ENCODE assay signal across 19 mouse cellular contexts in the genomic region with DNA sequence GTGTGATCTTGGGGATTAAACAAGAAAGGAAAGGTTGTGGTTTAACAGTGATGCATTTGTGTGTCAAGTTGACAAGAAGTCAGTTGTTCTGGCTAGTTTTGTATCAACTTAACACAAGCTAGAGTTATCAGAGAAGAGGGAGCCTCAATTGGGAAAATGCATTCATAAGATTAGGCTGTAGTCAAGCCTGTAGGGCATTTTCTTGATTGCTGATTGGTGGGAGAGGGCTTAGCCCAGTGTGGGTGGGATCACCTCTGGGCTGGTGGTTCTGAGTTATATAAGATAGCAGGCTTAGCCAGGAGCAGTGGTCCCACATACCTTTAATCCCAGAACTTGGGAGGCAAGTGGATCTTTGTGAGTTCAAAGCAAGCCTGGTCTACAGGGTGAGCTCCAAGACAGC. TPM values are rescaled to one million over a fixed set of nuclear protein-coding genes. Genes with fewer than 3 reads are reported as not detected.
A peak's percentile ranks its signal among the peaks of the same experiment; 100 is the strongest.
DNase-seq lines count a peak whose midpoint lies in the region; ATAC-seq and TF ChIP-seq lines count a peak whose summit lies in the region.
"Had no signal": no experiment of that assay in that cellular context is flagged by ENCODE, and none has a peak within 500 bp of the region (broad histone marks: within the 10 kb centered on the region; RNA-seq: fewer than 3 reads in every experiment).

No protein-coding gene starts in this region.

- no peaks in the 10 kb centered on the region for H3K79me2 ChIP-seq in CH12.LX (replicated peaks; ENCODE audit: control insufficient read depth, extremely low read depth, insufficient read depth, poor library complexity, severe bottlenecking)

- no peak overlapping the region for H3K4me3 ChIP-seq in CH12.LX (replicated peaks in 1 of 3; ENCODE audit: low read depth in 2 of 3, low read length in 2 of 3, poor library complexity in 1 of 3)
- H3K4me3 ChIP-seq in liver, embryonic 14.5 days (ENCODE audit: insufficient read depth in 1 of 2, low read depth in 2 of 2, low read length in 2 of 2): no peak overlapping the region
- no peak overlapping the region for H3K4me3 ChIP-seq in forebrain, embryonic 13.5 days
- H3K4me3 ChIP-seq in cerebellum, adult 2 months (replicated peaks; ENCODE audit: insufficient read depth, low read depth, low read length): no peak overlapping the region
- H3K4me3 ChIP-seq: embryonic facial prominence, embryonic 12.5 days; heart, embryonic 12.5 days; hindbrain, embryonic 10.5 days; hindbrain, embryonic 15.5 days had no signal

- TF ChIP-seq RAD21 in CH12.LX (IDR thresholded peaks at IDR 0.05; ENCODE audit: low read depth, low read length): no peak

- H3K27ac ChIP-seq in CH12.LX (ENCODE audit: insufficient read depth, low read depth): no peak overlapping the region
- H3K27ac ChIP-seq in liver, embryonic 14.5 days: peak overlapping the region; percentile 32; the same call in 1 of the 2 replicates
- H3K27ac ChIP-seq in forebrain, embryonic 13.5 days: no peak overlapping the region
- H3K27ac ChIP-seq in cerebellum, adult 2 months (ENCODE audit: insufficient read depth, low read length): no peak overlapping the region
- H3K27ac ChIP-seq: embryonic facial prominence, embryonic 12.5 days; hindbrain, embryonic 10.5 days; hindbrain, embryonic 15.5 days had no signal

- no peak for DNase-seq in CH12.LX (ENCODE audit: extremely low read depth)
- peak; percentile 48 for DNase-seq in liver
- peak; percentile 37 to 50 (median 49) for DNase-seq in liver, embryonic 14.5 days (ENCODE audit: low read depth in 3 of 3, low spot score in 3 of 3)
- no peak for DNase-seq in adrenal gland, postnatal 4 days (ENCODE audit: low spot score in 2 of 2)
- DNase-seq in cerebellum, adult 2 months: no peak
- DNase-seq: adrenal gland, postnatal 14 days; cerebellum, adult 11 months; cerebellum, adult 9-10 months; cerebellum, postnatal 25 days; forebrain, postnatal 0 days; gastrocnemius, postnatal 25 days had no signal

- peaks cover 52 to 68% of the 10 kb centered on the region in 2 experiments for H3K36me3 ChIP-seq in CH12.LX (replicated peaks in 1 of 2; ENCODE audit: control insufficient read depth in 1 of 2, insufficient read depth in 1 of 2, low read length in 1 of 2)
- H3K36me3 ChIP-seq in liver, embryonic 14.5 days (replicated peaks; ENCODE audit: control insufficient read depth, insufficient read depth, low read depth): peaks cover 37% of the 10 kb centered on the region
- H3K36me3 ChIP-seq in forebrain, embryonic 13.5 days (ENCODE audit: poor library complexity, severe bottlenecking): peaks cover 65% of the 10 kb centered on the region

- no peaks in the 10 kb centered on the region for H3K27me3 ChIP-seq in CH12.LX (replicated peaks)
- H3K27me3 ChIP-seq in liver, embryonic 14.5 days (ENCODE audit: control insufficient read depth, insufficient read depth, low read length): no peaks in the 10 kb centered on the region
- H3K27me3 ChIP-seq in forebrain, embryonic 13.5 days: no peaks in the 10 kb centered on the region
- no peaks in the 10 kb centered on the region; the same call in 1 of the 2 replicates for H3K27me3 ChIP-seq in cerebellum, adult 2 months (ENCODE audit: control insufficient read depth, insufficient read depth, low read length)
- H3K27me3 ChIP-seq: embryonic facial prominence, embryonic 12.5 days; heart, embryonic 12.5 days; hindbrain, embryonic 15.5 days; Patski had no signal

- TF ChIP-seq POLR2A in CH12.LX (IDR thresholded peaks at IDR 0.05; ENCODE audit: low read depth, low read length): 0 out of 2 replicates have a peak, but pooled peaks have one; percentile 21
- TF ChIP-seq POLR2A in cerebellum, adult 2 months (IDR thresholded peaks at IDR 0.05; ENCODE audit: borderline replicate concordance, insufficient read depth, low read length): no peak

- peak; percentile 90 for ATAC-seq in liver, embryonic 14.5 days (ENCODE audit: insufficient read depth)
- ATAC-seq in megakaryocyte progenitor cell, adult 5-6 weeks (replicated peaks; ENCODE audit: poor library complexity): peak; percentile 70
- ATAC-seq in forebrain, embryonic 13.5 days: no peak
- ATAC-seq: activated CD4-positive, CD25-positive, alpha-beta regulatory T cell, adult 4 months; forebrain, postnatal 0 days; Patski had no signal

- dilution Hi-C loops in CH12.LX (cut with MboI; ENCODE audit: extremely low pct_ligation_motif_present, extremely low pct_unique_long_range_greater_than_20kb, low sequenced_read_pairs): no loop called here

- peaks cover 0 to 23% of the 10 kb centered on the region in 2 experiments; a peak in 2 of 4 replicates for H3K4me1 ChIP-seq in CH12.LX (ENCODE audit: control insufficient read depth in 1 of 2, insufficient read depth in 2 of 2)
- peaks cover 0 to 13% of the 10 kb centered on the region in 2 experiments; a peak in 2 of 4 replicates for H3K4me1 ChIP-seq in liver, embryonic 14.5 days (replicated peaks; ENCODE audit: control insufficient read depth in 2 of 2, insufficient read depth in 2 of 2, low read length in 1 of 2)
- H3K4me1 ChIP-seq in forebrain, embryonic 13.5 days: no peaks in the 10 kb centered on the region
- no peaks in the 10 kb centered on the region for H3K4me1 ChIP-seq in cerebellum, adult 2 months (ENCODE audit: control insufficient read depth, insufficient read depth, low read length)
- H3K4me1 ChIP-seq: embryonic facial prominence, embryonic 12.5 days; heart, embryonic 12.5 days; hindbrain, embryonic 10.5 days; hindbrain, embryonic 15.5 days had no signal

- TF ChIP-seq CTCF in CH12.LX (conservative IDR thresholded peaks at IDR 0.05 in 1 of 2, IDR thresholded peaks at IDR 0.05 in 1 of 2; ENCODE audit: low read depth in 2 of 2, low read length in 2 of 2): no peak
- TF ChIP-seq CTCF in liver, embryonic 14.5 days (IDR thresholded peaks at IDR 0.05; ENCODE audit: low read depth): no peak
- no peak for TF ChIP-seq CTCF in cerebellum, adult 2 months (IDR thresholded peaks at IDR 0.05; ENCODE audit: borderline replicate concordance, insufficient read depth, low read depth, low read length)

- H3K4me2 ChIP-seq in CH12.LX (ENCODE audit: insufficient read depth, low read depth, poor library complexity, severe bottlenecking): no peak overlapping the region
- peak overlapping the region; percentile 20; the same call in 1 of the 2 replicates for H3K4me2 ChIP-seq in liver, embryonic 14.5 days (ENCODE audit: low read depth)
- H3K4me2 ChIP-seq in forebrain, embryonic 13.5 days: no peak overlapping the region
- H3K4me2 ChIP-seq: embryonic facial prominence, embryonic 12.5 days; heart, embryonic 12.5 days; hindbrain, embryonic 15.5 days had no signal

- in situ Hi-C loops in CH12.LX (cut with MboI; ENCODE audit: low pct_ligation_motif_present, low pct_unique_long_range_greater_than_20kb, low sequenced_read_pairs): no loop called here

- peaks cover 2% of the 10 kb centered on the region for H3K9me3 ChIP-seq in CH12.LX (replicated peaks; ENCODE audit: low read length)
- H3K9me3 ChIP-seq in liver, embryonic 14.5 days (ENCODE audit: control insufficient read depth, low read length): no peaks in the 10 kb centered on the region
- H3K9me3 ChIP-seq in forebrain, embryonic 13.5 days (replicated peaks): no peaks in the 10 kb centered on the region
- H3K9me3 ChIP-seq: embryonic facial prominence, embryonic 12.5 days; hindbrain, embryonic 15.5 days had no signal

- H3K9ac ChIP-seq in CH12.LX (ENCODE audit: insufficient read depth, low read depth): no peak overlapping the region
- no peak overlapping the region for H3K9ac ChIP-seq in liver, embryonic 14.5 days (replicated peaks)
- no peak overlapping the region for H3K9ac ChIP-seq in forebrain, embryonic 13.5 days
- H3K9ac ChIP-seq: embryonic facial prominence, embryonic 12.5 days; forebrain, postnatal 0 days; heart, embryonic 12.5 days; hindbrain, embryonic 15.5 days had no signal

- TF ChIP-seq EP300 in CH12.LX (IDR thresholded peaks at IDR 0.05; ENCODE audit: low read length): no peak
- peak; percentile 67 for TF ChIP-seq EP300 in liver, embryonic 14.5 days (IDR thresholded peaks at IDR 0.05; ENCODE audit: low read depth)

TF ChIP-seq in CH12.LX, 34 proteins besides CTCF, POLR2A, EP300 and RAD21 (continues in another document):
- TF ChIP-seq ZC3H11A (IDR thresholded peaks at IDR 0.05; ENCODE audit: low read depth, low read length) (no peak), JUN (IDR thresholded peaks at IDR 0.05; ENCODE audit: insufficient read depth, low read depth, low read length) (no peak), CHD2 (IDR thresholded peaks at IDR 0.05; ENCODE audit: low read length) (no peak), CHD1 (IDR thresholded peaks at IDR 0.05; ENCODE audit: low read depth, low read length) (no peak), ETS1 (conservative IDR thresholded peaks at IDR 0.05; ENCODE audit: low read depth, low read length) (no peak), SMC3 (IDR thresholded peaks at IDR 0.05; ENCODE audit: low read depth, low read length) (no peak), GABPA (IDR thresholded peaks at IDR 0.05; ENCODE audit: insufficient replicate concordance, low read depth, low read length) (no peak), IRF4 (IDR thresholded peaks at IDR 0.05; ENCODE audit: low read depth, low read length) (no peak), HCFC1 (IDR thresholded peaks at IDR 0.05; ENCODE audit: low read depth, low read length) (no peak), ZKSCAN1 (IDR thresholded peaks at IDR 0.05; ENCODE audit: borderline replicate concordance, low read depth, low read length) (no peak)

RNA-seq across cellular contexts. Expression of gene Noc4l, which starts 6.8 kb away (rescaled TPM):
- total RNA-seq in CH12.LX (2012; rRNA removed) (50.7 and 69.3 TPM in 2 replicates), CH12.LX (2014; rRNA removed) (36.7 and 42.0 TPM in 2 replicates)
- polyA plus RNA-seq in CH12.LX (2012; ENCODE audit: insufficient read length, low read depth): 104 and 160 TPM in 2 replicates
- polyA plus RNA-seq in liver, embryonic 14.5 days (2012; rRNA removed): 56.0 and 61.8 TPM in 2 replicates
- polyA plus RNA-seq in liver, embryonic 14.5 days (2014; fragmentation: Nextera tagmentation; extraction: Ambion mirVana): 36.9 and 40.3 TPM in 2 replicates
- total RNA-seq in megakaryocyte progenitor cell, adult 5-6 weeks (2015): 33.4 and 34.3 TPM in 2 replicates
- total RNA-seq in megakaryocyte progenitor cell, adult 5-6 weeks (2017): 39.2 and 39.3 TPM in 2 replicates
- polyA plus RNA-seq in forebrain, embryonic 13.5 days (2015; fragmentation: Nextera tagmentation; extraction: Ambion mirVana): 47.2 and 57.8 TPM in 2 replicates
- 10 to 100 TPM; 27.0 to 29.3 TPM for total RNA-seq in adrenal gland, postnatal 4 days (2021)
- polyA plus RNA-seq in cerebellum, adult 2 months (2012; rRNA removed): 37.3 and 38.3 TPM in 2 replicates

RNA-seq across cellular contexts. Expression of gene Ddx51, which starts 6.9 kb away (rescaled TPM):
- 12.3 and 16.3 TPM in 2 replicates for total RNA-seq in CH12.LX (2012; rRNA removed)
- 11.8 and 13.7 TPM in 2 replicates for total RNA-seq in CH12.LX (2014; rRNA removed)
- 38.6 and 52.2 TPM in 2 replicates for polyA plus RNA-seq in CH12.LX (2012; ENCODE audit: insufficient read length, low read depth)
- 6.8 and 9.1 TPM in 2 replicates for polyA plus RNA-seq in liver, embryonic 14.5 days (2012; rRNA removed)
- polyA plus RNA-seq in liver, embryonic 14.5 days (2014; fragmentation: Nextera tagmentation; extraction: Ambion mirVana): 9.2 and 13.4 TPM in 2 replicates
- 15.9 and 19.0 TPM in 2 replicates for total RNA-seq in megakaryocyte progenitor cell, adult 5-6 weeks (2015)
- total RNA-seq in megakaryocyte progenitor cell, adult 5-6 weeks (2017): 8.3 and 9.5 TPM in 2 replicates
- polyA plus RNA-seq in forebrain, embryonic 13.5 days (2015; fragmentation: Nextera tagmentation; extraction: Ambion mirVana): 17.9 and 21.2 TPM in 2 replicates
- 10 to 100 TPM; 26.3 to 27.0 TPM for total RNA-seq in adrenal gland, postnatal 4 days (2021)
- 20.8 and 25.2 TPM in 2 replicates for polyA plus RNA-seq in cerebellum, adult 2 months (2012; rRNA removed)

Comparison
In these comparisons a context has a peak if more than half of its experiments do, and no peak if none do; other contexts are left out.
1. DNase-seq: peak in liver (single experiment) and liver, embryonic 14.5 days (3 of 3); none in CH12.LX (single experiment), adrenal gland, postnatal 4 days (0 of 2) and cerebellum, adult 2 months (0 of 2).